Mouse (Mus musculus): ENCODE data around the gene Dapl1. TPM values are rescaled to one million over a fixed set of nuclear protein-coding genes. Genes with fewer than 3 reads are reported as not detected.
A peak's percentile ranks its signal among the peaks of the same experiment; 100 is the strongest.

The Dapl1 gene
- polyA plus RNA-seq (2015; fragmentation: Nextera tagmentation; extraction: Ambion mirVana): 0.59 and 1.4 TPM in 2 replicates

DNA sequence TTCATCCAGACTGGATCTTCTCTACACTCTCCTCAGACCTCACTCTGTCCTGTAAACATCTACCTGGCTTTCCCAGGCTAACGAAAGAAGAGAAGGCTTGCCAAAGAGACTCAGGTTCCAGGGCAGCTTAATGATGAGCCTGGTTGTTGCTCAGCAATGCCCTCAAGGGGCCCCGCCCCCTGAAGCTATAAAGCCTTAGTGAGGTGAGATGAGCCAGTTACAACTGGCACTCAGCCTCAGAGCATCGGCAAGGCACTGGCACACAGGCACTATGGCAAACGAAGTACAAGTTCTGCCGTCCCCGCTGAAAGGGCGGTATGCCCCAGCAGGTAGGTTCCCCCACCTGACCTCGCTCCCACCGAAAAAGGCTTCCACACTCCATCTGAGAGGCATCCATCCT lies at the start of gene Dapl1:
Gene Dapl1 (plus strand): TSS at position 216 of the 400 bp plus-strand sequence.
- Histone ChIP-seq H3K27me3 (replicated peaks) (no peaks in the 10 kb centered on the region), H3K4me3 (replicated peaks) (no peak within 1 kb of the TSS), H3K4me1 (no peaks in the 10 kb centered on the region), H3K4me2 (no peak within 1 kb of the TSS), H3K9ac (replicated peaks) (no peak within 1 kb of the TSS), H3K36me3 (no peaks in the 10 kb centered on the region), H3K9me3 (replicated peaks) (no peaks in the 10 kb centered on the region), H3K27ac (replicated peaks) (no peak within 1 kb of the TSS)
- 59% methylated on average over 9 of the region's 9 CpGs for WGBS
- peak; percentile 53; the same call in 1 of the 2 replicates for ATAC-seq (ENCODE audit: low FRiP score)

DNA sequence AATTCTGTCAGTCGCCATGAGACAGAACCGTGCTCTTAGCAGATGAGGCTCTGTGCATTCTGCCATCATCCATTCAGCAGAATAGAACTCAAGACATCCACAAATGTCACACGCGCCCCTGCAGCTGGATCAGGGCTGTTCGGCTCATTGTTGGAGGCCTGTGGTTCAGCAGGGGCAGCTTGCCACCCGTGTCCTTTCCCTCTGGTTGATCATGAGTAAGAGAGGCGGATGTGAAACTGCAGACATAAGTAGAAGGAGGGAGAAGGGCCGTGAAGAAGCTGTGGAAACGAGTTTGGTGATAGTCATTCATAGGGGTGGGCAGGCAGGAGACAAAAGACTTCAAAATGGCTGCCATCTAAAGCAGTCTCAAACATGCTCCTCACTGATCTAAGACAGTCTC lies 49.6 kb upstream of the Dapl1 start:
- Histone ChIP-seq H3K27me3 (replicated peaks) (0 out of 2 replicates have a peak, but pooled peaks cover 7% of the 10 kb centered on the region), H3K4me2 (no peak overlapping the region), H3K9ac (replicated peaks) (no peak overlapping the region), H3K27ac (replicated peaks) (no peak overlapping the region), H3K9me3 (replicated peaks) (no peaks in the 10 kb centered on the region), H3K4me1 (peaks cover 14% of the 10 kb centered on the region), H3K4me3 (replicated peaks) (no peak overlapping the region), H3K36me3 (no peaks in the 10 kb centered on the region)
- no peak for ATAC-seq (ENCODE audit: low FRiP score)
- 92% methylated on average over 9 of the region's 9 CpGs for WGBS

DNA sequence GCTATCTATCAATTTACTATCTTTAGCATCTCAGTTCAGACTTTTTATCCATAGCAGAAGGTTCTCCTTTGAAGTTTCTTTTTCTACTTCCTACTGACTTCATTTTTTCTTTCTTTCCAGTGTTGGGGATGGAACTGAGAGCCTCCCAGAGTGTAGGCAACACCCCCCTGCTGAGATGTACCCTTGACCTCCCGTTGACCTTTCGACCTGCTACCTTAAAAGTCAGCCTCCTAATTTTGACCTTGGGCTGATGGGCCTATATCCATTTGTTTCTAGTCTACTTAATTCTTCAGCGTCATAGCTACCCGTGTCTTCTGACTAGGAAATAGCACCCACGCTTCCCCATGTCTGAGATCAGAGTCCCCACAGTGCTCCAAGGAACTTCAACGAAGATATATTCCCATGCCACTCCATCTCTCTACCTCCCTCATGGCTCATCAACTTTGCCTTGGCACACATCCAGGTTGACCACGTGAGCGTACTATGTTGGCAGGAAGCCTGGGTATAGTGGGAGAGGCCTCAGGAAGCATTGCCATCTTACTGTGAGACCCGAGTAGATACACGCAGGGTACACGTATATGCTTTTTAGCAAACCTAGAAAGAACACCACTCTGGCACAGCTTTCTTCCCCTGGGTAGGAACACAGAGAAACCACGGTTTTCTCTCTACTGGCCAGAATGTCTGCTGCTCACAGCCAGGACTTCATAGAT lies 46.6 kb upstream of the Dapl1 start:
- Histone ChIP-seq H3K36me3 (no peaks in the 10 kb centered on the region), H3K27me3 (replicated peaks) (0 out of 2 replicates have a peak, but pooled peaks cover 7% of the 10 kb centered on the region), H3K9ac (replicated peaks) (0 out of 2 replicates have a peak overlapping the region, but pooled peaks have one; percentile 26), H3K27ac (replicated peaks) (peak overlapping the region; percentile 43; the same call in 1 of the 2 replicates), H3K4me1 (peaks cover 11% of the 10 kb centered on the region), H3K4me2 (peak overlapping the region; percentile 49), H3K4me3 (replicated peaks) (peak overlapping the region; percentile 6; the same call in 1 of the 2 replicates), H3K9me3 (replicated peaks) (no peaks in the 10 kb centered on the region)
- 53% methylated on average over 12 of the region's 12 CpGs for WGBS
- peak; percentile 78 for ATAC-seq (ENCODE audit: low FRiP score)

DNA sequence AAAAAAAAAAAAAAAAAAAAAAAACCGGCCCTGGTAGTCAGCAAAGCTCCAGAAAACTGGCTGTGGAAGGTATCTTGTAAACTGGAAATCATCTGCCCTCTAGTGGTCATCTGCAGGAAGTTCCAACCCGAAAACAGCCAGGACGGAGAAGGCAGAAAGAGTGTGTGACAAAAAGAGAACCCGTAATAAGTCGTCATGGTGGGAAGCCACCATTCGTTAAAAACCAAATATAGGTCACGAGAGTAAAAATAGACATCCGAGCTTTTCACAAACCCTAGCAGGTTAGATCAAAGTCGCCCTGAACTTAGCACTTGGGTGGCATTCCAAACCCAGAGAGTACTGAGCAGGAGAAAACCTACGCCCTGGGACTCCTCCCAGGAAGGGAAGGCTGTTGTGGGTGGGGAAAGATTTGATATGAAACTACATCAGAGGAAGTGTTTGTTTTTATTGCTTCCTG lies 45.9 kb upstream of the Dapl1 start:
- WGBS: 22% methylated on average over 10 of the region's 10 CpGs
- H3K27ac ChIP-seq (replicated peaks): peak overlapping the region; percentile 43; the same call in 1 of the 2 replicates

DNA sequence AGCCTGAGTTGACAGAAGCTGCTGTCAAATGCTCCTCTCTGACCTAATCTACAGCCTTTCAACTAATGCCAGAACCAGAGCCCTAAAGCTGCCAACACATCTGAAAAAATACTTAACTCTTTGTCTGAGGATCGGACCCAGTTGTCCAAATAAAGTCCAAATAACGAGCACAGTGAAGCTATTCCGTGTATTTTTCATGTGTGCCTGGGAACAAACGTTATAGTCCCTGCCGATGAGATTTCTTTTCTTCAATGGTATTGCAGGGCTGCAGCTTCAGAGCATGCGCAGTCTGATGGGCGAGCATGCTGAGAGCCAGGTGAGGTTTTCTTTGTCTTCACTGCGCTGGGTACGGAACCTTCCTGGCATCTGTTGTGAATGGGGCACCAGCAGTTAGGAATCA lies 44.6 kb upstream of the Dapl1 start:
- no peak overlapping the region for H3K27ac ChIP-seq (replicated peaks)
- H3K9ac ChIP-seq (replicated peaks): no peak overlapping the region
- H3K4me1 ChIP-seq: peaks cover 11% of the 10 kb centered on the region
- H3K36me3 ChIP-seq: no peaks in the 10 kb centered on the region
- H3K4me2 ChIP-seq: no peak overlapping the region
- no peak for ATAC-seq (ENCODE audit: low FRiP score)
- no peak overlapping the region for H3K4me3 ChIP-seq (replicated peaks)
- whole genome bisulfite sequencing: 79% methylated on average over 9 of the region's 9 CpGs
- H3K27me3 ChIP-seq (replicated peaks): 0 out of 2 replicates have a peak, but pooled peaks cover 7% of the 10 kb centered on the region
- no peaks in the 10 kb centered on the region for H3K9me3 ChIP-seq (replicated peaks)

More for the DNA sequence above, 45.9 kb upstream of the Dapl1 start:
- H3K4me3 ChIP-seq (replicated peaks): peak overlapping the region; percentile 6; the same call in 1 of the 2 replicates
- H3K4me2 ChIP-seq: peak overlapping the region; percentile 49
- H3K9ac ChIP-seq (replicated peaks): no peak overlapping the region
- no peaks in the 10 kb centered on the region for H3K9me3 ChIP-seq (replicated peaks)
- H3K36me3 ChIP-seq: no peaks in the 10 kb centered on the region
- peak; percentile 76; the same call in 1 of the 2 replicates for ATAC-seq (ENCODE audit: low FRiP score)
- H3K4me1 ChIP-seq: peaks cover 11% of the 10 kb centered on the region
- 0 out of 2 replicates have a peak, but pooled peaks cover 7% of the 10 kb centered on the region for H3K27me3 ChIP-seq (replicated peaks)

DNA sequence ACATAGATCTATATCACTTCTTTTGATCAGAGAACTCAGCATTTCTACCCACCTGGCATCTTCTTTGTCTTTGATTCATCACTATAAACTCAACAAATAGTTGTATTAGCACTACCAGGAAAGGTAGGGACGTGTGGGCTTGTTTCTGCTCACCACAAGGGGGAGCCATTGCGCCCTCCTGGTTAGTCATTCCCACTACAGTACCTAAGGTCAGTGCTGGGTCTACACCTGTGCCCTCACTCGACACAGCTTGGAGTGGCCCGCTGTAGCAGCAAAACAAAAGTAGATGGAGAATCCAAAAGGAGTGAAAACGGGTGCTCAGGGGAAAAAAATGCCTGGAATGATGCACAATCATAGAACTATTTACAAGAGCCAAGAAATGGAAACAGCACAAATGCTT lies 44.0 kb upstream of the Dapl1 start:
- no peaks in the 10 kb centered on the region for H3K9me3 ChIP-seq (replicated peaks)
- no peaks in the 10 kb centered on the region for H3K36me3 ChIP-seq
- H3K4me3 ChIP-seq (replicated peaks): no peak overlapping the region
- no peak overlapping the region for H3K27ac ChIP-seq (replicated peaks)
- no peak for ATAC-seq (ENCODE audit: low FRiP score)
- no peak overlapping the region for H3K9ac ChIP-seq (replicated peaks)
- no peak overlapping the region for H3K4me2 ChIP-seq
- H3K27me3 ChIP-seq (replicated peaks): 0 out of 2 replicates have a peak, but pooled peaks cover 7% of the 10 kb centered on the region
- WGBS: 38% methylated on average over 5 of the region's 5 CpGs
- H3K4me1 ChIP-seq: peaks cover 11% of the 10 kb centered on the region

DNA sequence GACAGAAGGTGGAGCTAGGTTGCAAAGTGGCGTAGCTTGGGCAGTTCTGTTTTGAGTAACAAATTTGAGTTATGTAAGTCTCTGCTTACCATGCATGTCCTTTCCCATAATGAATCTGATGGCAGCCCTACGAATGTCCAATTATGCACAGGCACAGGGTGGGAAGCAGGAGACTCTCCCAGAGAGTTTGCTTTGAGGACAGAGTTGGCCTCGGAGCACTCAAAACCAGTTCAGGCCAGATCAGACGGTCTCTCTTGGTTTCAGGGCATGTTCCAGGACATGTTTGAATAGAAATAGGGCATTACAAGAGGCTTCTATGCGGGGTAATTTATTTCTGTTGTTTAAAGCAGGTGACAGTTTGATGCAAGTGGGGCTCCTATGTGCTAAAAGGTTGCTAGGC lies 42.8 kb upstream of the Dapl1 start:
- 0 out of 2 replicates have a peak, but pooled peaks cover 7% of the 10 kb centered on the region for H3K27me3 ChIP-seq (replicated peaks)
- H3K27ac ChIP-seq (replicated peaks): no peak overlapping the region
- WGBS: 75% methylated on average over 5 of the region's 5 CpGs
- H3K4me1 ChIP-seq: peaks cover 11% of the 10 kb centered on the region
- no peak for ATAC-seq (ENCODE audit: low FRiP score)
- H3K9me3 ChIP-seq (replicated peaks): no peaks in the 10 kb centered on the region
- H3K9ac ChIP-seq (replicated peaks): no peak overlapping the region
- H3K4me3 ChIP-seq (replicated peaks): no peak overlapping the region
- no peak overlapping the region for H3K4me2 ChIP-seq
- no peaks in the 10 kb centered on the region for H3K36me3 ChIP-seq

DNA sequence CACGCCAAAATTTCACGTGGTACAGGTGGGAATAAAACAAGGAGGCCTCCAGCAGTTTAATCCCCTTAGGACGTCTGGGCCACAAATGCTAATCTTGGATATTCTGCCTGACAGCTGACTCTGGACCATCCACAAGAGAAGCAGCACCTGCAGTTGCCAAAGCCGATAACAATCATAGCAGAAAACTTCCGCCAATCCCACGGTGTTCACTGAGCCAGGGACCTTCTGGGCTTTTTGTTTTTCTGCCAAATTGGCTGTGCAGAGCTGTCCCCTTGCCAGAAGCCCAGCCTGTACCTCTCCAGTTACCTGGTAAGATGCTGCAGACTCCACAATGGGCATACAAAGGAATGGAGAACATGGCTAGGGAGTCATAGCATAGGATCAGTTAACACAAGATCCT lies 37.8 kb upstream of the Dapl1 start:
- no peak overlapping the region for H3K9ac ChIP-seq (replicated peaks)
- H3K36me3 ChIP-seq: no peaks in the 10 kb centered on the region
- no peak overlapping the region for H3K4me3 ChIP-seq (replicated peaks)
- no peaks in the 10 kb centered on the region for H3K9me3 ChIP-seq (replicated peaks)
- no peak for ATAC-seq (ENCODE audit: low FRiP score)
- H3K4me2 ChIP-seq: no peak overlapping the region
- no peaks in the 10 kb centered on the region for H3K27me3 ChIP-seq (replicated peaks)
- WGBS: 75% methylated on average over 6 of the region's 6 CpGs
- no peaks in the 10 kb centered on the region for H3K4me1 ChIP-seq
- no peak overlapping the region for H3K27ac ChIP-seq (replicated peaks)

DNA sequence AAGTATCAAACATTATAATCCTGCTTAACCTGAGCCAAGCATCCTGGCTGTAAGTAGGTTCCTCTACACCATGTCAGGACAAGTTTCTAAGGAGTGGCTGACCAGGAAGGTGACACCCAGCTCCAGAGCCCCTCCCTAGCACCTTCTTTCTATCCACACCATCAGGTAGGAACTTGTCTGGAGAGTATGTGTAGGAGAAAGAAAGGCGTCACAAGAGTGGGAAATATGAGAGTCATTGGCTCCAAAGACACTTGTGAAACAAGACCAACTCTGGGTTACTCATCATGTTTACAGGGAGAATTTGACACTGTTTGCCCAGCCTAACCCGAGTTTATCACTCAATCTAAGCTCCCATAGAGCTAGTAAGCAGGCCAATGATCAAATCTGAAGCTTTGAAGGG lies 36.7 kb upstream of the Dapl1 start:
- WGBS: 79% methylated on average over 2 of the region's 2 CpGs
- Histone ChIP-seq H3K27ac (replicated peaks) (no peak overlapping the region), H3K27me3 (replicated peaks) (no peaks in the 10 kb centered on the region), H3K9ac (replicated peaks) (no peak overlapping the region), H3K9me3 (replicated peaks) (no peaks in the 10 kb centered on the region), H3K4me3 (replicated peaks) (no peak overlapping the region), H3K36me3 (no peaks in the 10 kb centered on the region), H3K4me2 (no peak overlapping the region), H3K4me1 (no peaks in the 10 kb centered on the region)
- no peak for ATAC-seq (ENCODE audit: low FRiP score)

DNA sequence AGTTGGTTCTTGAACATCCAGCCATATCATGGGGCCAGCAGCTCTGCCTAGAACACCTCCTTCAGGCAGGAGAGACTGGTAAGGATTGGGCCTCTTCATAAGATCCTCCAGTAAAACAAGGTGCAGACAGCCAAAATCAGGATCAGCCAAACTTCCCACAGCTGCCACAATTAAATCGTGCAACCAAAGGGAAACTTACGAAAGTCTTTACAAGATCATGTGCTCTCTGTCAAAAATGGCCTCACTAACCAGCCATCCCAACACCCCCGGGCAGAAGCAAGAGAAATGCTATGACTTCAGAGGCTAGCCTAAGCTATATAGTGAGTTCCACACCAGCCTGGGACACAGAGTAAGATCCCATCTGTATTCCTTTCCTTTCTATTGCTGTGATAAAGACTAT lies 35.9 kb upstream of the Dapl1 start:
- 93% methylated on average over 3 of the region's 3 CpGs for WGBS
- Histone ChIP-seq H3K27ac (replicated peaks) (no peak overlapping the region), H3K4me3 (replicated peaks) (no peak overlapping the region), H3K4me2 (no peak overlapping the region), H3K9me3 (replicated peaks) (no peaks in the 10 kb centered on the region), H3K4me1 (no peaks in the 10 kb centered on the region), H3K9ac (replicated peaks) (no peak overlapping the region), H3K27me3 (replicated peaks) (no peaks in the 10 kb centered on the region), H3K36me3 (no peaks in the 10 kb centered on the region)
- no peak for ATAC-seq (ENCODE audit: low FRiP score)

DNA sequence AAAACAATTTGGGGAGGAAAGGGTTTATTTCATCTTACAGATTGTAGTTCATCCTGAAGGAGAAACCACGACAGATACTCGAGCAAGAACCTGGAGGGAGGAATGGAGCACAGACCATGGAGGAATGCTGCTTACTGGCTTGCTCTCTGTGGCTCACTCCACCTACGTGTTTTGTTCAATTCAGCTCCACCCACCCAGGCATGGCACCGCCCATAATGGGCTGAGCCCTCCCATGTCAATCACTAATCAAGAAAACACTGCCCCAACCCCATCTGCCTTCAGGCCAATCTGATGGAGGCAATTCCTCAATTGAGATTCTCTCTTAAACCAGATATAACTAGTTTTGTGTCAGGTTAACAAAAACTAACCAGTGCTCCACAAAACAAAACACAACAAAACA lies 35.5 kb upstream of the Dapl1 start:
- H3K27ac ChIP-seq (replicated peaks): no peak overlapping the region
- no peaks in the 10 kb centered on the region for H3K27me3 ChIP-seq (replicated peaks)
- 80% methylated on average over 4 of the region's 4 CpGs for WGBS
- no peaks in the 10 kb centered on the region for H3K36me3 ChIP-seq
- H3K4me1 ChIP-seq: no peaks in the 10 kb centered on the region
- no peak overlapping the region for H3K9ac ChIP-seq (replicated peaks)
- H3K9me3 ChIP-seq (replicated peaks): no peaks in the 10 kb centered on the region
- H3K4me3 ChIP-seq (replicated peaks): no peak overlapping the region
- no peak for ATAC-seq (ENCODE audit: low FRiP score)
- H3K4me2 ChIP-seq: no peak overlapping the region

DNA sequence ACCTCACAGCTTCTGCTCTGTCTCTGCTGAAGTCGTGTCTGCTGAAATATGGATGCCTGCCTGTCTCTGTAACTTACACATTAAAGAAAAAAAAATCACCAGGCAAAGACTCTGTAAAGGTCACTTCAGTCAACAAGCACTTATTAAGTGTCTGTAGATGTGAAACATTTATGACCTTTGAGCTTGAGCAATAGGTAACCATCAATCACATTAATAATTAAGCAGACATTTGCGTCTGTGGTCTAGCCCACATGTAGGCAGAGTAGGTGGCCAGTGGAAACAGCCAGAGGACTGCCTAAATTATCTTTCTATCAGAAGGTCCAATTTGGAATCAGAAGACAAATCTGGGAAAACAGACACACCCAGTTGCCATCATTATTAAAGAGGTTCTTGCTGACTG lies 32.8 kb upstream of the Dapl1 start:
- H3K4me1 ChIP-seq: no peaks in the 10 kb centered on the region
- ATAC-seq (ENCODE audit: low FRiP score): no peak
- H3K27me3 ChIP-seq (replicated peaks): no peaks in the 10 kb centered on the region
- H3K36me3 ChIP-seq: no peaks in the 10 kb centered on the region
- H3K9me3 ChIP-seq (replicated peaks): no peaks in the 10 kb centered on the region
- 74% methylated on average over 2 of the region's 2 CpGs for WGBS
- no peak overlapping the region for H3K9ac ChIP-seq (replicated peaks)
- H3K4me3 ChIP-seq (replicated peaks): no peak overlapping the region
- no peak overlapping the region for H3K27ac ChIP-seq (replicated peaks)
- no peak overlapping the region for H3K4me2 ChIP-seq

All from neural tube, embryonic 15.5 days (tissue).